Mouse (Mus musculus) MEL (cell line): Measurements from ENCODE around the gene Myg1. TPM values are rescaled to one million over a fixed set of nuclear protein-coding genes. Genes with fewer than 3 reads are reported as not detected.

Source experiments
- DNase-seq: peaks from one replicate; pipeline ENCODE4 v3.0.0; 2011; ENCODE audit warnings: low read depth, low spot score
- H3K27ac ChIP-seq: 2 replicates; pipeline ENCODE4 v1.5.1; 2012; ENCODE audit warnings: low read depth, mild to moderate bottlenecking, control low read depth, low read length, moderate library complexity; ENCODE audit not compliant: control insufficient read depth
- H3K27me3 ChIP-seq, 2 experiments: fragments of 150-350 bp in 1 of 2; sonication (generic) in 1 of 2; 2 replicates each; pipeline ENCODE4 v1.6.1; 2012; ENCODE audit warnings: low read length in 2 of 2, mild to moderate bottlenecking in 2 of 2, improper control_type of control experiment in 1 of 2, moderate library complexity in 1 of 2; ENCODE audit not compliant: insufficient read depth in 2 of 2, control insufficient read depth in 1 of 2
- H3K36me3 ChIP-seq, 2 experiments: 2 replicates each; pipeline ENCODE4 v1.6.1; 2012 to 2014; ENCODE audit warnings: low read length in 2 of 2, improper control_type of control experiment in 1 of 2, inconsistent platforms in 1 of 2, mild to moderate bottlenecking in 1 of 2; ENCODE audit not compliant: insufficient read depth in 2 of 2, control insufficient read depth in 1 of 2
- H3K4me1 ChIP-seq, 2 experiments: fragments of 150-350 bp in 1 of 2; sonication (generic) in 1 of 2; 2 replicates each; pipeline ENCODE4 v1.6.1; 2012; ENCODE audit warnings: low read length in 2 of 2, improper control_type of control experiment in 1 of 2, mild to moderate bottlenecking in 1 of 2; ENCODE audit not compliant: insufficient read depth in 2 of 2, control insufficient read depth in 1 of 2
- H3K4me3 ChIP-seq, 2 experiments: fragments of 150-350 bp in 1 of 2; sonication (generic) in 1 of 2; 2 replicates each; pipeline ENCODE4 v1.5.1; 2012; ENCODE audit warnings: low read depth in 2 of 2, low read length in 2 of 2, mild to moderate bottlenecking in 2 of 2, moderate library complexity in 2 of 2, control low read depth in 1 of 2, improper control_type of control experiment in 1 of 2; ENCODE audit not compliant: control insufficient read depth in 1 of 2, insufficient read depth in 1 of 2
- H3K79me2 ChIP-seq: 2 replicates; pipeline ENCODE4 v1.6.1; 2012; ENCODE audit warnings: mild to moderate bottlenecking, low read length, moderate library complexity; ENCODE audit not compliant: control insufficient read depth, poor library complexity, insufficient read depth
- H3K9ac ChIP-seq: 2 replicates; pipeline ENCODE4 v1.6.1; 2012; ENCODE audit warnings: low read depth, mild to moderate bottlenecking, control low read depth, low read length, moderate library complexity; ENCODE audit not compliant: control insufficient read depth, poor library complexity, severe bottlenecking
- H3K9me3 ChIP-seq: fragments of 150-350 bp; sonication (generic); replicated peaks from 2 replicates; pipeline ENCODE4 v1.6.1; 2012; ENCODE audit warnings: mild to moderate bottlenecking, low read length, improper control_type of control experiment, moderate library complexity; ENCODE audit not compliant: insufficient read depth
- CHD1 ChIP-seq: IDR thresholded peaks from 2 replicates; pipeline ENCODE4 v1.6.1; 2012; ENCODE audit warnings: low read depth, mild to moderate bottlenecking, inconsistent platforms, low read length, improper control_type of control experiment
- ELF1 ChIP-seq: IDR thresholded peaks from 2 replicates; pipeline ENCODE4 v1.6.1; 2014; ENCODE audit warnings: low read depth, mild to moderate bottlenecking, inconsistent platforms, low read length, improper control_type of control experiment, moderate library complexity
- EP300 ChIP-seq, 2 experiments: IDR thresholded peaks; 2 replicates each; pipeline ENCODE4 v1.6.1; 2011; ENCODE audit warnings: improper control_type of control experiment in 2 of 2, low read length in 2 of 2, low read depth in 1 of 2, mild to moderate bottlenecking in 1 of 2
- ETS1 ChIP-seq: IDR thresholded peaks from 2 replicates; pipeline ENCODE4 v1.6.1; 2012; ENCODE audit warnings: low read depth, mild to moderate bottlenecking, inconsistent platforms, low read length, improper control_type of control experiment, moderate library complexity
- GATA1 ChIP-seq: IDR thresholded peaks from 2 replicates; pipeline ENCODE4 v1.6.1; 2011; ENCODE audit warnings: low read depth, low read length, improper control_type of control experiment
- JUND ChIP-seq: IDR thresholded peaks from 2 replicates; pipeline ENCODE4 v1.6.1; 2011; ENCODE audit warnings: low read depth, mild to moderate bottlenecking, improper control_type of control experiment, low read length
- MAFK ChIP-seq: IDR thresholded peaks from 2 replicates; pipeline ENCODE4 v1.6.1; 2011; ENCODE audit warnings: low read depth, mild to moderate bottlenecking, low read length, improper control_type of control experiment, borderline replicate concordance
- MAX ChIP-seq: IDR thresholded peaks from 2 replicates; pipeline ENCODE4 v1.6.1; 2011; ENCODE audit warnings: low read length, improper control_type of control experiment
- MAZ ChIP-seq: IDR thresholded peaks from 2 replicates; pipeline ENCODE4 v1.6.1; 2012; ENCODE audit warnings: low read depth, mild to moderate bottlenecking, inconsistent platforms, low read length, improper control_type of control experiment
- MXI1 ChIP-seq: IDR thresholded peaks from 2 replicates; pipeline ENCODE4 v1.6.1; 2011; ENCODE audit warnings: mild to moderate bottlenecking, low read depth, low read length, improper control_type of control experiment
- MYB ChIP-seq: IDR thresholded peaks from 2 replicates; pipeline ENCODE4 v1.6.1; 2011; ENCODE audit warnings: mild to moderate bottlenecking, low read depth, low read length, improper control_type of control experiment
- MYC ChIP-seq: IDR thresholded peaks from 2 replicates; pipeline ENCODE4 v1.6.1; 2011; ENCODE audit warnings: low read depth, mild to moderate bottlenecking, low read length, improper control_type of control experiment, moderate library complexity
- NRF1 ChIP-seq: IDR thresholded peaks from 2 replicates; pipeline ENCODE4 v1.6.1; 2014; ENCODE audit warnings: low read depth, mild to moderate bottlenecking, inconsistent platforms, low read length, improper control_type of control experiment, moderate library complexity; ENCODE audit not compliant: poor library complexity, insufficient read depth, severe bottlenecking
- POLR2A ChIP-seq, 2 experiments: IDR thresholded peaks; 2 replicates each; pipeline ENCODE4 v1.6.1; 2011 to 2012; ENCODE audit warnings: low read length in 2 of 2, mild to moderate bottlenecking in 2 of 2, control low read depth in 1 of 2, improper control_type of control experiment in 1 of 2, low read depth in 1 of 2, moderate library complexity in 1 of 2; ENCODE audit not compliant: control insufficient read depth in 1 of 2, insufficient read depth in 1 of 2, poor library complexity in 1 of 2
- POLR2AphosphoS2 ChIP-seq: IDR thresholded peaks from 2 replicates; pipeline ENCODE4 v1.6.1; 2011; ENCODE audit warnings: low read length, improper control_type of control experiment
- POLR2AphosphoS5 ChIP-seq: IDR thresholded peaks from 2 replicates; pipeline ENCODE4 v1.6.1; 2012; ENCODE audit warnings: low read depth, borderline replicate concordance, mild to moderate bottlenecking, inconsistent platforms, low read length, moderate library complexity, mixed read lengths
- RAD21 ChIP-seq: IDR thresholded peaks from 2 replicates; pipeline ENCODE4 v1.6.1; 2011; ENCODE audit warnings: mild to moderate bottlenecking, low read depth, low read length, improper control_type of control experiment
- RCOR1 ChIP-seq: IDR thresholded peaks from 2 replicates; pipeline ENCODE4 v1.6.1; 2012; ENCODE audit warnings: low read depth, mild to moderate bottlenecking, inconsistent platforms, low read length, improper control_type of control experiment
- SIN3A ChIP-seq: IDR thresholded peaks from 2 replicates; pipeline ENCODE4 v1.6.1; 2012; ENCODE audit warnings: low read length, improper control_type of control experiment, inconsistent platforms
- TAL1 ChIP-seq: IDR thresholded peaks from 2 replicates; pipeline ENCODE4 v1.6.1; 2012; ENCODE audit warnings: mild to moderate bottlenecking, inconsistent platforms, low read length, moderate library complexity, mixed read lengths
- TCF12 ChIP-seq: IDR thresholded peaks from 2 replicates; pipeline ENCODE4 v1.6.1; 2014; ENCODE audit warnings: low read depth, mild to moderate bottlenecking, inconsistent platforms, low read length, improper control_type of control experiment, moderate library complexity
- USF2 ChIP-seq, 2 experiments: IDR thresholded peaks; 2 replicates each; pipeline ENCODE4 v1.6.1; 2011 to 2012; ENCODE audit warnings: improper control_type of control experiment in 2 of 2, low read length in 2 of 2, borderline replicate concordance in 1 of 2, inconsistent platforms in 1 of 2, low read depth in 1 of 2, mild to moderate bottlenecking in 1 of 2; ENCODE audit not compliant: insufficient read depth in 1 of 2
- ZMIZ1 ChIP-seq: IDR thresholded peaks from 2 replicates; pipeline ENCODE4 v1.6.1; 2012; ENCODE audit warnings: low read depth, mild to moderate bottlenecking, inconsistent platforms, low read length, improper control_type of control experiment, moderate library complexity
- ZNF384 ChIP-seq: IDR thresholded peaks from 2 replicates; pipeline ENCODE4 v1.6.1; 2012; ENCODE audit warnings: low read depth, mild to moderate bottlenecking, inconsistent platforms, low read length, improper control_type of control experiment
- polyA plus RNA-seq, 2 experiments: library from polyadenylated mRNA; stranded (reverse) in 1 of 2; unstranded in 1 of 2; fragments of >175 nt in 1 of 2; fragments of >200 nt in 1 of 2; gene quantifications; 2 replicates each; pipeline versions ENCODE4 v1.2.1 to v1.2.4; 2012; ENCODE audit warnings: low replicate concordance in 2 of 2, low read depth in 1 of 2; ENCODE audit not compliant: insufficient read length in 2 of 2, insufficient read depth in 1 of 2, missing spikeins in 1 of 2
- total RNA-seq: library from RNA; depleted of rRNA; stranded (reverse); fragments of 300-350 nt; gene quantifications from 2 replicates; pipeline ENCODE4 v1.2.3, GENCODE M21; 2012

The Myg1 gene
- total and polyA plus RNA-seq, 3 experiments, result 135 to 292 (median 140) TPM

GRCm38 (mm10) chr15:102282463-102283292 is 48.8 kb upstream of the Myg1 start (continued):
- no peak for TF ChIP-seq RAD21
- TF ChIP-seq MYC, result peak; percentile 51; the same call in 1 of the 2 replicates
- TF ChIP-seq POLR2A (IDR thresholded peaks at IDR 0.05; ENCODE audit: control insufficient read depth in 1 of 2, insufficient read depth in 1 of 2, low read depth in 1 of 2, low read length in 2 of 2, poor library complexity in 1 of 2), result peak; percentile 17 to 19; a peak in 1 of 4 replicates
- TF ChIP-seq TCF12, result 0 out of 2 replicates have a peak, but pooled peaks have one; percentile 5
- no peak for TF ChIP-seq USF2 (IDR thresholded peaks at IDR 0.05; ENCODE audit: borderline replicate concordance in 1 of 2, insufficient read depth in 1 of 2, low read depth in 1 of 2, low read length in 2 of 2)
- 0 out of 2 replicates have a peak, but pooled peaks have one; percentile 6 for TF ChIP-seq MAZ
- TF ChIP-seq RCOR1, result peak; percentile 87

GRCm38 (mm10) chr15:102283648-102284047 is 47.9 kb upstream of the Myg1 start:
- Histone ChIP-seq H3K9me3 (no peaks in the 10 kb centered on the region), H3K4me1 (peaks cover 12 to 48% of the 10 kb centered on the region in 2 experiments), H3K4me3 (peak overlapping the region; percentile 11 to 27), H3K79me2 (peaks cover 24% of the 10 kb centered on the region), H3K36me3 (peaks cover 0 to 39% of the 10 kb centered on the region in 2 experiments; a peak in 2 of 4 replicates), H3K9ac (peak overlapping the region; percentile 57), H3K27me3 (no peaks in the 10 kb centered on the region)
- DNase-seq, result no peak
- TF ChIP-seq ZNF384 (peak; percentile 99), CHD1 (no peak), GATA1 (peak; percentile 71), ZMIZ1 (no peak), MYC (0 out of 2 replicates have a peak, but pooled peaks have one; percentile 67), POLR2AphosphoS5 (no peak), RCOR1 (peak; percentile 65), NRF1 (no peak), EP300 (IDR thresholded peaks at IDR 0.05; ENCODE audit: low read depth in 1 of 2, low read length in 2 of 2) (peak; percentile 56 to 59), TCF12 (0 out of 2 replicates have a peak, but pooled peaks have one; percentile 41), ETS1 (peak; percentile 85), MYB (no peak), JUND (no peak), ELF1 (0 out of 2 replicates have a peak, but pooled peaks have one; percentile 40), MAFK (no peak), MXI1 (peak; percentile 74; the same call in 1 of the 2 replicates), SIN3A (peak; percentile 91), TAL1 (no peak), POLR2AphosphoS2 (no peak), POLR2A (IDR thresholded peaks at IDR 0.05; ENCODE audit: control insufficient read depth in 1 of 2, insufficient read depth in 1 of 2, low read depth in 1 of 2, low read length in 2 of 2, poor library complexity in 1 of 2) (no peak), MAX (peak; percentile 36; the same call in 1 of the 2 replicates)
- TF ChIP-seq, all 39 proteins: peak for 11
- H3K27ac ChIP-seq, result peak overlapping the region; percentile 87
